Mouse (Mus musculus) hindbrain, embryonic 11.5 days (tissue): ENCODE data around the gene Crocc. TPM values are rescaled to one million over a fixed set of nuclear protein-coding genes. Genes with fewer than 3 reads are reported as not detected.

Source experiments
- ATAC-seq: fragments of 200-750 bp; cut with Nextera tagmentation; 2 replicates; pipeline ENCODE4 v1.8.0; 2017; ENCODE audit warnings: mild to moderate bottlenecking, moderate TSS enrichment, moderate library complexity; ENCODE audit not compliant: low FRiP score
- DNase-seq: peaks from one replicate; pipeline ENCODE4 v3.0.0-alpha.2; 2015; ENCODE audit warnings: low spot score
- H3K27ac ChIP-seq: fragments of 300-500 bp; sonication (generic); 2 replicates; pipeline ENCODE4 v1.5.1; 2014; ENCODE audit warnings: mild to moderate bottlenecking, low read depth, low read length
- H3K27me3 ChIP-seq: fragments of 300-500 bp; sonication (generic); 2 replicates; pipeline ENCODE4 v1.6.1; 2014; ENCODE audit warnings: mild to moderate bottlenecking, low read length, moderate library complexity, mixed read lengths; ENCODE audit not compliant: control insufficient read depth, insufficient read depth
- H3K36me3 ChIP-seq: fragments of 300-500 bp; sonication (generic); 2 replicates; pipeline ENCODE4 v1.6.1; 2014; ENCODE audit warnings: mild to moderate bottlenecking, low read length, moderate library complexity, mixed read lengths; ENCODE audit not compliant: control insufficient read depth, insufficient read depth
- H3K4me1 ChIP-seq: fragments of 300-500 bp; sonication (generic); replicated peaks from 2 replicates; pipeline ENCODE4 v1.6.1; 2014; ENCODE audit warnings: low read length, mixed read lengths; ENCODE audit not compliant: control insufficient read depth, insufficient read depth
- H3K4me2 ChIP-seq: fragments of 300-500 bp; sonication (generic); replicated peaks from 2 replicates; pipeline ENCODE4 v1.6.1; 2014; ENCODE audit warnings: mild to moderate bottlenecking, low read depth, low read length
- H3K4me3 ChIP-seq: fragments of 300-500 bp; sonication (generic); 2 replicates; pipeline ENCODE4 v1.5.1; 2014; ENCODE audit warnings: low read depth, low read length
- H3K9ac ChIP-seq: fragments of 300-500 bp; sonication (generic); 2 replicates; pipeline ENCODE4 v1.6.1; 2014; ENCODE audit warnings: low read depth, low read length
- H3K9me3 ChIP-seq: fragments of 300-500 bp; sonication (generic); 2 replicates; pipeline ENCODE4 v1.6.1; 2016; ENCODE audit warnings: low read length; ENCODE audit not compliant: control insufficient read depth
- WGBS: fragments of 180-500 bp; shearing (Covaris S2); extraction: QIAGEN DNeasy Blood & Tissue Kit; methylation state at CpG from one replicate; pipeline ENCODE4 v1.1.7; 2014; 5-methylcytosine and 5-hydroxymethylcytosine counted together
- polyA plus RNA-seq: library from polyadenylated mRNA; unstranded; fragments of >200 nt; fragmentation: Nextera tagmentation; extraction: Ambion mirVana; gene quantifications from 2 replicates; pipeline ENCODE4 v1.2.1, GENCODE M21; 2014

Gene Crocc
- polyA plus RNA-seq, 1 experiment from 2014 or later, result 7.6 TPM

GRCm38 (mm10) chr4:140982808-140983207, 77.5 kb downstream of the Crocc start:
- H3K27ac ChIP-seq, result no peak overlapping the region
- no peak overlapping the region for H3K4me3 ChIP-seq
- ATAC-seq (no peak), DNase-seq (no peak)
- H3K4me1 ChIP-seq, result no peaks in the 10 kb centered on the region
- no peaks in the 10 kb centered on the region for H3K9me3 ChIP-seq
- no peaks in the 10 kb centered on the region for H3K27me3 ChIP-seq
- peaks cover 5% of the 10 kb centered on the region; the same call in 1 of the 2 replicates for H3K36me3 ChIP-seq
- no peak overlapping the region for H3K9ac ChIP-seq
- no peak overlapping the region for H3K4me2 ChIP-seq
- 63% methylated on average over 4 of the region's 4 CpGs for WGBS

DNA sequence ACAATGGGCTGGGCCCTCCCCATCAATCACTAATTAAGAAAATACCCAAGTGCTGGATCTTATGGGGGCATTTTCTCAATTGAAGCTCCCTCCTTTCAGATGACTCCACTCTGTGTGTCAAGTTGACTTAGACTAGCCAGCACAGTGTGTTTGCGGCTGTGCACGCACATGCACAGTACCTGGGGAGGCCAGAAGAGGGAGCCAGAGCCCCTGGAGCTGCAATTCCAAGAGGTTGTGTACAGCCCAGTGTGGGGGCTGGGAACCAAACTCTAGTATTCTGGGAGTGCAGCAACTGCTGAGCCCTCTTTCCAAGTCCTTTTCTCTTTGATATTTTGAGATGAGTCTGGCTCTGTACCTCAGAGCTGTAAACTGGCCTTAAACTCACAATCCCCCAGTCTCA, 78.7 kb downstream of the Crocc start:
- Histone ChIP-seq H3K4me3 (no peak overlapping the region), H3K9ac (no peak overlapping the region), H3K27ac (no peak overlapping the region), H3K36me3 (peaks cover 5% of the 10 kb centered on the region; the same call in 1 of the 2 replicates), H3K27me3 (no peaks in the 10 kb centered on the region), H3K4me1 (no peaks in the 10 kb centered on the region), H3K9me3 (no peaks in the 10 kb centered on the region), H3K4me2 (no peak overlapping the region)
- no peak for ATAC-seq
- 79% methylated on average over 2 of the region's 2 CpGs for WGBS
- DNase-seq, result no peak

GRCm38 (mm10) chr4:140977886-140978692, 82.3 kb downstream of the Crocc start:
- Histone ChIP-seq H3K9ac (no peak overlapping the region), H3K9me3 (no peaks in the 10 kb centered on the region), H3K4me3 (no peak overlapping the region), H3K27ac (no peak overlapping the region), H3K36me3 (peaks cover 15% of the 10 kb centered on the region), H3K27me3 (no peaks in the 10 kb centered on the region), H3K4me1 (no peaks in the 10 kb centered on the region), H3K4me2 (no peak overlapping the region)
- ATAC-seq, result no peak
- WGBS, result 96% methylated on average over 14 of the region's 14 CpGs
- DNase-seq, result no peak

- peaks cover 19% of the 10 kb centered on the region for H3K36me3 ChIP-seq
- H3K4me2 ChIP-seq, result no peak overlapping the region
- H3K4me1 ChIP-seq, result no peaks in the 10 kb centered on the region
- ATAC-seq, result no peak
- H3K27me3 ChIP-seq, result no peaks in the 10 kb centered on the region
- no peak overlapping the region for H3K9ac ChIP-seq
- WGBS, result 91% methylated on average over 10 of the region's 10 CpGs
- H3K9me3 ChIP-seq, result no peaks in the 10 kb centered on the region
- DNase-seq, result no peak
- no peak overlapping the region for H3K27ac ChIP-seq
- H3K4me3 ChIP-seq, result no peak overlapping the region
Measured at GRCm38 (mm10) chr4:140977278-140977677, 83.1 kb downstream of the Crocc start.

DNA sequence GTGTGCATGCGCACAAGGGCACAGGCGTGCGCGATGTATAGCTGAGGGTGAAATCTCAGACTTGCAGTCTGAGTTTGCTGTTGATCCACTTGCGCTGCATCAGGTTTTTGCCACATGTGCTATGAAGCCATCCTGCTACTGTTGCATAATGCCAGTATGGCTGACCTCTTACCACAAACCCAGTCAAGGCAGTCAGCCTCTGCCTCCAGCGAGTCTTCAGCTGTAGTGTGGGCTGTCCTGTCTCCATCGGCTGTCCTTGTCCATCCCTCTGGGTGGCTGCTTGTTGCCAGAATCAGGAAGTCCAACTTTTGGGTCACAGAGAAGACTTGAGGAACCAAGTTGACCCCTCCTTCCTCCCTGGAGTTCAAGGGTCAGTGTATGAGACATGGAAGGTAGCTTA, 85.0 kb downstream of the Crocc start:
- no peak overlapping the region for H3K4me3 ChIP-seq
- ATAC-seq (no peak), DNase-seq (no peak)
- 91% methylated on average over 7 of the region's 7 CpGs for WGBS
- no peaks in the 10 kb centered on the region for H3K27me3 ChIP-seq
- H3K9me3 ChIP-seq, result no peaks in the 10 kb centered on the region
- H3K36me3 ChIP-seq, result peaks cover 19% of the 10 kb centered on the region
- H3K9ac ChIP-seq, result no peak overlapping the region
- no peak overlapping the region for H3K27ac ChIP-seq
- H3K4me1 ChIP-seq, result no peaks in the 10 kb centered on the region
- H3K4me2 ChIP-seq, result no peak overlapping the region

DNA sequence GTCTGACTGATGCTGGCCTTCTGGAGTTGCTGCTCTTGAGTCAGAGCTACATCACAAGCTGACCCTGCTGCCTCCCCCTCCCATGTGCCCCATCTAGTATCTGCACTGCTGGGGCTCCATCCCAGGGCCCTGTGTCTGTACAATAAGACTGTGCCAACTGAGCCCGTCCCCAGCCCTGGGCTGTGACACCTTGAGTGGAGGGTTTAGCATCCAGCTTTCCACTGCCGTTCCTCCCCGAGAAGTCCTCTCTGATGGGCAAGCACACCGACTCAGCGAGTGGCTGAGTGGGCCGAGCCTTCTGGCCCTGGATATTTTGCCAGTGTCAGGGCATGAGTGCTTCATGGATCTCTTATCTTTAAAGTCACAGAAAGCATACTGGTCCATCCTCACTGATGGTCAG, 85.9 kb downstream of the Crocc start:
- peaks cover 18% of the 10 kb centered on the region for H3K36me3 ChIP-seq
- WGBS, result 92% methylated on average over 6 of the region's 6 CpGs
- no peak overlapping the region for H3K27ac ChIP-seq
- no peak overlapping the region for H3K4me2 ChIP-seq
- H3K4me3 ChIP-seq, result no peak overlapping the region
- no peak for DNase-seq
- H3K27me3 ChIP-seq, result no peaks in the 10 kb centered on the region
- H3K9ac ChIP-seq, result no peak overlapping the region
- no peak for ATAC-seq
- no peaks in the 10 kb centered on the region for H3K9me3 ChIP-seq
- no peaks in the 10 kb centered on the region for H3K4me1 ChIP-seq

GRCm38 (mm10) chr4:140971691-140972090, 88.7 kb downstream of the Crocc start:
- ATAC-seq (no peak), DNase-seq (no peak)
- H3K4me1 ChIP-seq, result no peaks in the 10 kb centered on the region
- peaks cover 14% of the 10 kb centered on the region for H3K36me3 ChIP-seq
- H3K4me3 ChIP-seq, result no peak overlapping the region
- no peaks in the 10 kb centered on the region for H3K27me3 ChIP-seq
- H3K4me2 ChIP-seq, result no peak overlapping the region
- H3K9me3 ChIP-seq, result no peaks in the 10 kb centered on the region
- H3K27ac ChIP-seq, result no peak overlapping the region
- H3K9ac ChIP-seq, result no peak overlapping the region
- WGBS, result 88% methylated on average over 13 of the region's 13 CpGs

GRCm38 (mm10) chr4:140967386-140968159, 92.8 kb downstream of the Crocc start:
- Histone ChIP-seq H3K27me3 (no peaks in the 10 kb centered on the region), H3K4me2 (no peak overlapping the region), H3K27ac (no peak overlapping the region), H3K9me3 (no peaks in the 10 kb centered on the region), H3K4me1 (no peaks in the 10 kb centered on the region; the same call in none of the 2 replicates), H3K36me3 (no peaks in the 10 kb centered on the region), H3K9ac (no peak overlapping the region), H3K4me3 (no peak overlapping the region)
- ATAC-seq, result no peak
- DNase-seq, result no peak
- WGBS, result 92% methylated on average over 11 of the region's 11 CpGs
